Mouse (Mus musculus): ENCODE results near the gene Gabbr2.

Gabbr2 gene

GRCm38 (mm10) chr4:46613618-46614017, 378.1 kb downstream of the Gabbr2 start:
- no peak for DNase-seq (ENCODE audit: low read depth)

Data from naive thymus-derived CD4-positive, alpha-beta T cell, adult 2 months (primary cell).